Mouse (Mus musculus) lung, embryonic 16.5 days (tissue): ENCODE data around the gene C1d. TPM values are rescaled to one million over a fixed set of nuclear protein-coding genes. Genes with fewer than 3 reads are reported as not detected.
A peak's percentile ranks its signal among the peaks of the same experiment; 100 is the strongest.

Experiments used
- ATAC-seq: fragments of 200-750 bp; cut with Nextera tagmentation; 2 replicates; pipeline ENCODE4 v1.8.0; 2017; ENCODE audit warnings: low read depth, mild to moderate bottlenecking, moderate library complexity
- H3K27ac ChIP-seq: fragments of 300-500 bp; sonication (generic); 2 replicates; pipeline ENCODE4 v1.5.1; 2014; ENCODE audit warnings: mild to moderate bottlenecking, control low read depth, low read length
- H3K27me3 ChIP-seq: fragments of 300-500 bp; sonication (generic); 2 replicates; pipeline ENCODE4 v1.6.1; 2014; ENCODE audit warnings: low read depth, low read length, mixed read lengths; ENCODE audit not compliant: control insufficient read depth, insufficient read depth
- H3K36me3 ChIP-seq: fragments of 300-500 bp; sonication (generic); 2 replicates; pipeline ENCODE4 v1.6.1; 2014; ENCODE audit warnings: low read length; ENCODE audit not compliant: control insufficient read depth, insufficient read depth
- H3K4me1 ChIP-seq: fragments of 300-500 bp; sonication (generic); replicated peaks from 2 replicates; pipeline ENCODE4 v1.6.1; 2014; ENCODE audit warnings: low read length, mixed read lengths; ENCODE audit not compliant: control insufficient read depth, insufficient read depth
- H3K4me2 ChIP-seq: fragments of 300-500 bp; sonication (generic); 2 replicates; pipeline ENCODE4 v1.6.1; 2014; ENCODE audit warnings: low read depth, low read length, control low read depth
- H3K4me3 ChIP-seq: fragments of 300-500 bp; sonication (generic); 2 replicates; pipeline ENCODE4 v1.5.1; 2014; ENCODE audit warnings: mild to moderate bottlenecking, low read length, control low read depth
- H3K9ac ChIP-seq: fragments of 300-500 bp; sonication (generic); 2 replicates; pipeline ENCODE4 v1.6.1; 2014; ENCODE audit warnings: low read length, control low read depth
- H3K9me3 ChIP-seq: fragments of 300-500 bp; sonication (generic); 2 replicates; pipeline ENCODE4 v1.6.1; 2016; ENCODE audit warnings: low read length; ENCODE audit not compliant: control insufficient read depth
- polyA plus RNA-seq: library from polyadenylated mRNA; unstranded; fragments of >200 nt; fragmentation: Nextera tagmentation; extraction: Ambion mirVana; gene quantifications from 2 replicates; pipeline ENCODE4 v1.2.1, GENCODE M21; 2015

The C1d gene
- polyA plus RNA-seq, 1 experiment from 2014 or later = 88.2 TPM

DNA sequence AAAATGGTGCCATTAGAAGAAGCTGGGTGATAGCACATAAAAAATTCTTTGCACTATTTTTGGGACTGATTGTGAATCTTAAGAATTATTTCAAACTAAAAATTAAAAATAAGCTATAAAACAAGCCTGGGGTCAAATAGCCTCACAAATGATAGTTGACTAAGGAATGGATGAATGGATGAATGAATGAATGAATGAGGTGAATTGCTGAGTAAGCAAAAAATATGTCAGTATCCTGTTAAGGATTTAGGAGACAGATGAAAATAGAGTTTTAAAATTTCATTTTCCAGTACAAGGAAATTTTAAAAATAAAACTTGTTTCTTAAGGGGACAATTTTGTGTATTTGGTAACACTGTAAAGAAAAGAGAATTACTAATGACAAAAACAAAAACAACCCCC lies 50.1 kb downstream of the C1d start:
- H3K36me3 ChIP-seq = no peaks in the 10 kb centered on the region
- H3K4me3 ChIP-seq = no peak overlapping the region
- H3K4me2 ChIP-seq = no peak overlapping the region
- H3K27me3 ChIP-seq = no peaks in the 10 kb centered on the region
- H3K27ac ChIP-seq = peak overlapping the region; percentile 60
- no peaks in the 10 kb centered on the region for H3K9me3 ChIP-seq
- peaks cover 10% of the 10 kb centered on the region for H3K4me1 ChIP-seq
- H3K9ac ChIP-seq = no peak overlapping the region
- ATAC-seq = no peak

Other genes with a start within 250 kb of the C1d start
- 34.1 and 35.0 TPM in 2 replicates for gene Cnrip1, start 206.0 kb upstream of the C1d start, polyA plus RNA-seq
- gene Plek, start 205.2 kb upstream of the C1d start, polyA plus RNA-seq = 5.0 and 5.2 TPM in 2 replicates
- 85.6 and 89.4 TPM in 2 replicates for gene Ppp3r1, start 98.3 kb upstream of the C1d start, polyA plus RNA-seq
- gene Wdr92, start 75.5 kb upstream of the C1d start, polyA plus RNA-seq = 27.0 and 28.6 TPM in 2 replicates
- gene Pno1, start 46.0 kb upstream of the C1d start, polyA plus RNA-seq = 48.7 and 53.0 TPM in 2 replicates